10 mouse cellular contexts compared by ENCODE assay signal in genomic region chr2:71031973-71032794, GRCm38 (mm10). TPM values are rescaled to one million over a fixed set of nuclear protein-coding genes. Genes with fewer than 3 reads are reported as not detected.
DNase-seq lines count a peak whose midpoint lies in the region; ATAC-seq lines count a peak whose summit lies in the region.
"Had no signal": no experiment of that assay in that cellular context is flagged by ENCODE, and none has a peak within 500 bp of the region (broad histone marks: within the 10 kb centered on the region; RNA-seq: fewer than 3 reads in every experiment).

No protein-coding gene starts in this region.

- DNase-seq in limb, embryonic 11.5 days (ENCODE audit: low spot score), result no peak
- no peak for DNase-seq in limb, embryonic 10.5 days (ENCODE audit: low spot score)
- peak; percentile 75 to 77 for DNase-seq in B cell, adult 2 months
- DNase-seq in Muller cell, postnatal 12 days (ENCODE audit: inconsistent ontology term), result no peak
- no peak for DNase-seq in adrenal gland, postnatal 25 days
- DNase-seq: gastrocnemius, postnatal 14 days; kidney, adult 11 months had no signal

- H3K4me1 ChIP-seq in limb, embryonic 11.5 days (ENCODE audit: control insufficient read depth, insufficient read depth, low read length), result peaks cover 3% of the 10 kb centered on the region; the same call in 1 of the 2 replicates
- peaks cover under 1% of the 10 kb centered on the region; the same call in 1 of the 2 replicates for H3K4me1 ChIP-seq in limb, embryonic 10.5 days
- H3K4me1 ChIP-seq in forebrain, embryonic 12.5 days, result peaks cover 20% of the 10 kb centered on the region
- H3K4me1 ChIP-seq in midbrain, embryonic 15.5 days, result peaks cover 28% of the 10 kb centered on the region

- H3K4me3 ChIP-seq in limb, embryonic 11.5 days (ENCODE audit: low read depth, low read length), result no peak overlapping the region
- H3K4me3 ChIP-seq in limb, embryonic 10.5 days, result no peak overlapping the region
- no peak overlapping the region for H3K4me3 ChIP-seq in forebrain, embryonic 12.5 days (replicated peaks)
- H3K4me3 ChIP-seq in midbrain, embryonic 15.5 days, result no peak overlapping the region

- no peaks in the 10 kb centered on the region for H3K36me3 ChIP-seq in limb, embryonic 11.5 days (ENCODE audit: control insufficient read depth, insufficient read depth, low read length)
- no peaks in the 10 kb centered on the region for H3K36me3 ChIP-seq in limb, embryonic 10.5 days
- no peaks in the 10 kb centered on the region for H3K36me3 ChIP-seq in forebrain, embryonic 12.5 days (replicated peaks)
- no peaks in the 10 kb centered on the region for H3K36me3 ChIP-seq in midbrain, embryonic 15.5 days (replicated peaks)

- no peak for ATAC-seq in limb, embryonic 11.5 days (ENCODE audit: insufficient number of reproducible peaks, low FRiP score, low TSS enrichment, low read depth)
- ATAC-seq in forebrain, embryonic 12.5 days (ENCODE audit: low FRiP score), result peak; percentile 36; the same call in 1 of the 2 replicates
- ATAC-seq in midbrain, embryonic 15.5 days (replicated peaks), result 0 out of 2 replicates have a peak, but pooled peaks have one; percentile 70
- ATAC-seq in erythroblast, adult 5-6 weeks (replicated peaks; ENCODE audit: low FRiP score, poor library complexity, severe bottlenecking), result no peak

- H3K4me2 ChIP-seq in limb, embryonic 11.5 days (ENCODE audit: low read depth, severe bottlenecking), result no peak overlapping the region
- no peak overlapping the region for H3K4me2 ChIP-seq in forebrain, embryonic 12.5 days
- H3K4me2 ChIP-seq in midbrain, embryonic 15.5 days, result peak overlapping the region; percentile 9

- no peaks in the 10 kb centered on the region for H3K27me3 ChIP-seq in limb, embryonic 11.5 days (ENCODE audit: control insufficient read depth, insufficient read depth, low read length)
- H3K27me3 ChIP-seq in limb, embryonic 10.5 days (ENCODE audit: low read depth, poor library complexity, severe bottlenecking), result no peaks in the 10 kb centered on the region
- H3K27me3 ChIP-seq in forebrain, embryonic 12.5 days, result no peaks in the 10 kb centered on the region
- no peaks in the 10 kb centered on the region for H3K27me3 ChIP-seq in midbrain, embryonic 15.5 days (replicated peaks)

- 85% methylated on average over 18 of the region's 18 CpGs for WGBS in limb, embryonic 11.5 days
- WGBS in limb, embryonic 10.5 days, result 92% methylated on average over 18 of the region's 18 CpGs
- 64% methylated on average over 18 of the region's 18 CpGs for WGBS in forebrain, embryonic 12.5 days
- 52% methylated on average over 18 of the region's 18 CpGs for WGBS in midbrain, embryonic 15.5 days

- H3K9ac ChIP-seq in limb, embryonic 11.5 days (ENCODE audit: low read length), result no peak overlapping the region
- H3K9ac ChIP-seq in forebrain, embryonic 12.5 days, result no peak overlapping the region
- H3K9ac ChIP-seq in midbrain, embryonic 15.5 days, result no peak overlapping the region

- H3K9me3 ChIP-seq in limb, embryonic 11.5 days (ENCODE audit: control insufficient read depth, low read length), result no peaks in the 10 kb centered on the region
- H3K9me3 ChIP-seq in limb, embryonic 10.5 days (replicated peaks), result no peaks in the 10 kb centered on the region
- H3K9me3 ChIP-seq in forebrain, embryonic 12.5 days, result no peaks in the 10 kb centered on the region
- H3K9me3 ChIP-seq in midbrain, embryonic 15.5 days, result no peaks in the 10 kb centered on the region

- 0 out of 2 replicates have a peak overlapping the region, but pooled peaks have one; percentile 10 for H3K27ac ChIP-seq in limb, embryonic 11.5 days (replicated peaks; ENCODE audit: low read depth, low read length)
- H3K27ac ChIP-seq in limb, embryonic 10.5 days, result no peak overlapping the region
- peak overlapping the region; percentile 33; the same call in 1 of the 2 replicates for H3K27ac ChIP-seq in forebrain, embryonic 12.5 days
- no peak overlapping the region for H3K27ac ChIP-seq in midbrain, embryonic 15.5 days

RNA-seq across cellular contexts. Expression of gene Dcaf17, which starts 22.9 kb away (rescaled TPM):
- polyA plus RNA-seq in limb, embryonic 11.5 days (2014; fragmentation: Nextera tagmentation; extraction: Ambion mirVana), result 30.3 and 30.5 TPM in 2 replicates
- polyA plus RNA-seq in limb, embryonic 10.5 days (2016; fragmentation: Nextera tagmentation; extraction: Ambion mirVana), result 30.6 and 31.1 TPM in 2 replicates
- polyA plus RNA-seq in forebrain, embryonic 12.5 days (2016; fragmentation: Nextera tagmentation; extraction: Ambion mirVana), result 40.0 and 41.0 TPM in 2 replicates
- polyA plus RNA-seq in midbrain, embryonic 15.5 days (2015; fragmentation: Nextera tagmentation; extraction: Ambion mirVana), result 32.9 and 33.7 TPM in 2 replicates
- 0.77 and 3.6 TPM in 2 replicates for total RNA-seq in erythroblast, adult 5-6 weeks (2015; ENCODE audit: low replicate concordance)
- total RNA-seq in erythroblast, adult 5-6 weeks (2017; ENCODE audit: low replicate concordance), result 1.1 and 2.1 TPM in 2 replicates
- total RNA-seq in adrenal gland, postnatal 25 days (2021), result 21.6 and 21.9 TPM in 2 replicates

RNA-seq across cellular contexts. Expression of gene Mettl8, which starts 23.2 kb away (rescaled TPM):
- 20.3 and 20.4 TPM in 2 replicates for polyA plus RNA-seq in limb, embryonic 11.5 days (2014; fragmentation: Nextera tagmentation; extraction: Ambion mirVana)
- 22.9 and 23.1 TPM in 2 replicates for polyA plus RNA-seq in limb, embryonic 10.5 days (2016; fragmentation: Nextera tagmentation; extraction: Ambion mirVana)
- 18.1 and 19.5 TPM in 2 replicates for polyA plus RNA-seq in forebrain, embryonic 12.5 days (2016; fragmentation: Nextera tagmentation; extraction: Ambion mirVana)
- polyA plus RNA-seq in midbrain, embryonic 15.5 days (2015; fragmentation: Nextera tagmentation; extraction: Ambion mirVana), result 11.4 and 11.9 TPM in 2 replicates
- 7.9 and 11.1 TPM in 2 replicates for total RNA-seq in erythroblast, adult 5-6 weeks (2015; ENCODE audit: low replicate concordance)
- total RNA-seq in erythroblast, adult 5-6 weeks (2017; ENCODE audit: low replicate concordance), result 5.6 and 13.0 TPM in 2 replicates
- 15.7 and 18.9 TPM in 2 replicates for total RNA-seq in adrenal gland, postnatal 25 days (2021)

Comparison
In these comparisons a context has a peak if more than half of its experiments do, and no peak if none do; other contexts are left out.
1. H3K27ac ChIP-seq: peak in limb, embryonic 11.5 days (single experiment) and forebrain, embryonic 12.5 days (single experiment); none in limb, embryonic 10.5 days (single experiment) and midbrain, embryonic 15.5 days (single experiment).
2. ATAC-seq: peak in forebrain, embryonic 12.5 days (single experiment) and midbrain, embryonic 15.5 days (single experiment); none in limb, embryonic 11.5 days (single experiment) and erythroblast, adult 5-6 weeks (single experiment).
3. DNase-seq: peak in B cell, adult 2 months (2 of 2); none in limb, embryonic 11.5 days (single experiment), limb, embryonic 10.5 days (single experiment), Muller cell, postnatal 12 days (single experiment) and adrenal gland, postnatal 25 days (single experiment).